Mouse (Mus musculus) thymus, postnatal 36 days (tissue): ENCODE measurements around the gene Rpl11.
A peak's percentile ranks its signal among the peaks of the same experiment; 100 is the strongest.
"Not testable (repeated sequence)": the region's sequence is repeated elsewhere in the genome, so short reads cannot be mapped to it uniquely, and the experiment has no call there.

Experiments used
- DNase-seq, 2 experiments: peaks; one replicate each; pipeline ENCODE4 v3.0.0; 2022; ENCODE audit warnings: mixed read lengths in 2 of 2

Gene Rpl11

DNA sequence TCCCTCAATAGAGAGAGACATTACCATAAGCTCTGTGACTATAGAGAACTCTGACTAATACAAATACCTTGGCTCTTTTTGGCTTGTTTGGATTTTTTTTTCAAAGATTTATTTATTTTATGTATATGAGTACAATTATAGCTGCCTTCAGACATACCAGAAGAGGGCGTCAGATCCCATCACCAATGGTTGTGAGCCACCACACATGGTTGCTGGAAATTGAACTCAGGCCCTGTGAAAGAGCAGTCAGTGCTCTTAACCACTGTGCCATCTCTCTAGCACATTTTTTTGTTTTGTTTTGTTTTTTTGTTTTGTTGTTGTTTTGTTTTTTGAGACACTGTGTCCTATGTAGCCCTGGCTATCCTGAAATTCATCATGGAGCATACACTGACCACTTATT lies 27.9 kb downstream of the Rpl11 start:
- no peak for DNase-seq

- no peak for DNase-seq
Measured at GRCm38 (mm10) chr4:136022924-136023323, 30.3 kb downstream of the Rpl11 start.

- peak; percentile 100 for DNase-seq
Measured at GRCm38 (mm10) chr4:136021549-136022047, 31.6 kb downstream of the Rpl11 start, which contains the start of gene Eloa. TSS of gene Eloa (minus strand) at chr4:136021763.

DNA sequence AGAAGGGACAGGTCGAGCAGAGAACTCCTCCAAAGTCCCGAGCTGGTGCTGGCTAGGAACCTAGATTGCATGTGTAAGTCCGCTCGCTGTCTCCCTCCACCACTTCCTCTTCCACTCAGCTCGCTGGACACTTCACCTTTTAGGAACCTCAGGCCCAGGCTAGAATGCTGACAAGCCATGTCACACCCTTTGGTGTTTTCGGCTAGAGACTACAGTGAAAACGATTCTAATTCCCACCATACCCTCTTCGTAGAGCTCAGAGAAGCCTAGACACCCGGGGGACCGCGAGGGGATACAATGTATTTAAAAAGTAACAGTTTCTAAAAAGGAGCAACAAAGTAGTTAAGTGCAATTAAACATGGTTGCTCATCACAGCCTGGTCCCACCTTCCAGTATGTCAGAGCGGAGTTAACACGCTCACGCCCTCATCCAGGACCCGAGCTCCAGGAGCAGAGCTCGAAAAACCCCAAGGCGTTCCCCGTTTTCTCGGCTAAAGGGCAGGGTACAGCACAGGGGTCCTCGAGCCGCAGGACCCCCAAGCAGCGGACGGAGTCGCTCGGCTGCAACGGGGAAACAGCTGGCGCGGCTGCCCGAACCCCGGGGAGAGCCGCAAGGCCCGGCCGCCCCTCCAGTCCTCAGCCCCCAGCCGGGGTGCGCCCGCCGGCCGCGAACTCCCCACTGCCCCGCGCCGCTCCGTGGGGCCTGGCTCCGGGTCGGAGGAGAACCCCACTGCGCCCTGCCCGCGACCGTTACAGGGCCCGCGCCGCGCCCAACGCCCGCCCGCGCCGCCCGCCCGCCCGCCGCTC lies 32.3 kb downstream of the Rpl11 start:
- peak in 1 of 2 experiments; percentile 12 for DNase-seq

DNA sequence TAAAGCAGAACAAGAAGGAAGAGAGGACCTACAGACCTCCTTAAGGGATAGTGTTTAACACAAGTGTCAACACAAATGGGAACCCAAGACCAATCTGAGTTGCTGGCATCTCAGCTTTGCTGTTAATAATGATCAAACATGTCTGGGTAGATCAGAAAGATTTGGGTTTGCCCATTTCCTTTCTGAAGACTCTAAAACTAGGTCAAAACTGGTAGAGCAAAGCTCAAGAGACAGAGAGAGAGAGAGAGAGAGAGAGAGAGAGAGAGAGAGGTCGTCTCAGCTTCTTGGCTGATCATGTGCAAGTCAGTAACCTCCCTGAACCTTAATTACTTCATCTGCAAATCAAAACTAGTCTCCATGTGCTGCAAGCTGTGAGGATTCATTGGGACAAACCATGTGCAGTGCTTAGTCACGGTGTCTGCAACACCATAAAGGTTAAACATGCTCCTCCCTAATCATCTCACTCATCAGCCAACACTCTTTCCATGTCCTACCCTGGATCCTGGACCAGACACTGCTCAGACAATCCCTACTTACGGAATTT lies 37.1 kb downstream of the Rpl11 start:
- no peak for DNase-seq

- DNase-seq: no peak
Measured at GRCm38 (mm10) chr4:136010586-136010985, 42.6 kb downstream of the Rpl11 start.

- DNase-seq: no peak
Measured at GRCm38 (mm10) chr4:136008782-136009447, 44.3 kb downstream of the Rpl11 start.

- DNase-seq: no peak
Measured at GRCm38 (mm10) chr4:136006821-136007220, 46.4 kb downstream of the Rpl11 start.

- DNase-seq: no peak
Measured at GRCm38 (mm10) chr4:136004921-136005320, 48.3 kb downstream of the Rpl11 start.

GRCm38 (mm10) chr4:136004107-136004675 lies 49.0 kb downstream of the Rpl11 start:
- no peak for DNase-seq

- DNase-seq: no peak
Measured at GRCm38 (mm10) chr4:135995118-135995517, 58.1 kb downstream of the Rpl11 start.

DNA sequence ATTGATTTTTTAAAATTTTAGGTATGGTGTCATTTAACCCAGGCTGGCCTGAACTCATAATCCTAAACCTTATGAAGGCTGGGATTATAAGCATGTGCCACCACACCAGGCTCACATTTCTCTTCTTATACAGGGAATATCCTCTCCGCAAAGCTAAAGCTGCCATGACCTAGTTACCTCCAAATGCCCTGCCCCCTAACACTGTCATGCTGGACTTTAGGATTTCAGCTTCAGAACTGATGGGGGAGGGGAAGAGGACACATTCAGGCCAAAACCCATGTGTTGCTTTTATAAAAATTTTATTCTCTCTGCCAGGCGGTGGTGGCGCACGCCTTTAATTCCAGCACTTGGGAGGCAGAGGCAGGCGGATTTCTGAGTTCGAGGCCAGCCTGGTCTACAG lies 59.3 kb downstream of the Rpl11 start:
- DNase-seq: no peak

GRCm38 (mm10) chr4:135987714-135988113 lies 65.5 kb downstream of the Rpl11 start:
- no peak for DNase-seq

DNA sequence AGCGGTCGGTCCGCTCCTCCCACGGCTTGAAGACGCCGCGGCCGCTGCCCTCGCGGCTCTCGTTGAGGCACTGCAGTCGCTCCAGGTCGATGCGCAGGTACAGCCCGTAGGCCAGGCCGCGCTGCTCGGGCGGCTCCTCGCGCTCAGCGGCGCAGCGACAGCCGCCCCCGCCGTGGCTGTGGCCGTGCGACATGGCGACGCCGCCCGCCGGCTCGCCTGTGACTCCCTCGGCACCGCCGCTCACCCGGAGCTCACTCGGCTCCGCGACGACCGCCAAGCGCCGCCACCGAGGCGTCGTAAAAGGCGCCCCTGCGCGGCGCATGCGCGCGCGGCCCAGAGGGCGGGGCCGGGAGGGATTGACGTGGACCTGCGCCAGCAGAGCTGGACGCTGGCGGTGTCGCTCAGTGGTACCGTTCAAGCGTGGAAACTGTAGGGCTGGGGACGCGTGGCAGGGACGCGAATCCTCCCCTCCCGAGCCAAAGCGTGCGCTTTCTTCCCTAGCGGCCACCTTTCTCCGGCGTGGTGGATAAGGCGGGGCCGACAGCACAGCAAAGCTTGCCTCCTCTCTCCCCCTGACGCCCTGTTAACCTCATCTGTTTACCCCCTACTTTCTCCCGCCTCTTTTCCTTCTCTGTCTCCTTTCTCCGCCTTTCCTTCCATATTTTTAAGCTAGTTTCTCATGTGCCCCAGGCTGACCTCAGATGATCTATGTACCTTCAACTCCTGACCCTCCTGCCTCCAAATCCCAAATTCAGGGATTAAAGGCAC lies 66.1 kb downstream of the Rpl11 start, which contains the start of gene Pithd1:
Gene Pithd1, minus strand, starts transcription at position 322 of the 768 bp plus-strand sequence.
- DNase-seq: peak; percentile 93 to 95

GRCm38 (mm10) chr4:135986301-135986942 lies 66.8 kb downstream of the Rpl11 start:
- DNase-seq: no peak

GRCm38 (mm10) chr4:135985769-135986168 lies 67.5 kb downstream of the Rpl11 start:
- no peak for DNase-seq

GRCm38 (mm10) chr4:135985193-135985592 lies 68.0 kb downstream of the Rpl11 start:
- no peak for DNase-seq

DNA sequence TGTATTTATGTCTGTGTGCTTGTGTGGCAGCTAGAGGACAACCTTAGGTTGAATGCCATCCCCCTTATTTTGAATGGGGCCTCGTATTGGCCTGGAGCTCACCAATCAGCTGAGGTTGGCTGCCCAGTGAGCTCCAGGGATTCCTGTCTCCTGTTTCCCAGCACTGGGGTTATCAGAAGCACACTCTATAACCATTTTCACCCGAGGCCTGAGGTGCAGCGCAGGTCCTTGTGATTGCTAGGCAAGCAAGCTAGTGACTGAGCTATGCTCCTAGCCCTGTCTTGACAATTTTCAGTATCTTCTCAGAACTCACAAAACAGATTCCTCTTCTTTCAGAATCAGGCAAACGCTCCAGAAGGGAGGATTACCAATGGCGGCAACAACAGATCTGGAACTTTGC lies 68.7 kb downstream of the Rpl11 start:
- no peak for DNase-seq

GRCm38 (mm10) chr4:135981524-135982063 lies 71.6 kb downstream of the Rpl11 start:
- no peak for DNase-seq

GRCm38 (mm10) chr4:135980223-135980622 lies 73.0 kb downstream of the Rpl11 start:
- DNase-seq: not testable (repeated sequence)
